Mouse (Mus musculus): ENCODE data around the gene Pcdh9. TPM values are rescaled to one million over a fixed set of nuclear protein-coding genes. Genes with fewer than 3 reads are reported as not detected.

Pcdh9 gene
- polyA plus RNA-seq, 1 experiment from 2014 or later = 8.3 TPM

- WGBS = 55% methylated on average over 6 of the region's 6 CpGs
- no peaks in the 10 kb centered on the region for H3K4me1 ChIP-seq
- H3K27ac ChIP-seq (replicated peaks) = no peak overlapping the region
- H3K9me3 ChIP-seq = no peaks in the 10 kb centered on the region
- H3K36me3 ChIP-seq = no peaks in the 10 kb centered on the region
- no peak overlapping the region for H3K4me3 ChIP-seq
- H3K9ac ChIP-seq = no peak overlapping the region
- no peaks in the 10 kb centered on the region for H3K27me3 ChIP-seq (replicated peaks)
- no peak; the same call in 1 of the 2 replicates for ATAC-seq (ENCODE audit: extremely low read depth, insufficient number of reproducible peaks, low FRiP score, low TSS enrichment)
- no peak overlapping the region for H3K4me2 ChIP-seq
These were observed 344.9 kb downstream of the Pcdh9 start for GRCm38 (mm10) chr14:93545575-93545974.

- no peak overlapping the region for H3K27ac ChIP-seq (replicated peaks)
- 81% methylated on average over 11 of the region's 11 CpGs for WGBS
- no peaks in the 10 kb centered on the region for H3K4me1 ChIP-seq
- no peaks in the 10 kb centered on the region for H3K9me3 ChIP-seq
- no peaks in the 10 kb centered on the region for H3K27me3 ChIP-seq (replicated peaks)
- H3K4me3 ChIP-seq = no peak overlapping the region
- H3K9ac ChIP-seq = no peak overlapping the region
- no peak for ATAC-seq (ENCODE audit: extremely low read depth, insufficient number of reproducible peaks, low FRiP score, low TSS enrichment)
- no peak overlapping the region for H3K4me2 ChIP-seq
- no peaks in the 10 kb centered on the region for H3K36me3 ChIP-seq
These were observed 346.4 kb downstream of the Pcdh9 start for GRCm38 (mm10) chr14:93543970-93544627.

GRCm38 (mm10) chr14:93543561-93543960 is 346.9 kb downstream of the Pcdh9 start:
- Histone ChIP-seq H3K9me3 (no peaks in the 10 kb centered on the region), H3K4me1 (no peaks in the 10 kb centered on the region), H3K9ac (no peak overlapping the region), H3K27me3 (replicated peaks) (no peaks in the 10 kb centered on the region), H3K27ac (replicated peaks) (no peak overlapping the region), H3K4me3 (no peak overlapping the region), H3K36me3 (no peaks in the 10 kb centered on the region), H3K4me2 (no peak overlapping the region)
- 73% methylated on average over 3 of the region's 3 CpGs for WGBS
- ATAC-seq (ENCODE audit: extremely low read depth, insufficient number of reproducible peaks, low FRiP score, low TSS enrichment) = no peak

- 71% methylated on average over 4 of the region's 4 CpGs for WGBS
These were observed 355.6 kb downstream of the Pcdh9 start for GRCm38 (mm10) chr14:93534928-93535327.

GRCm38 (mm10) chr14:93523430-93523829 is 367.0 kb downstream of the Pcdh9 start:
- Histone ChIP-seq H3K9me3 (peaks cover 5% of the 10 kb centered on the region; the same call in 1 of the 2 replicates), H3K4me1 (peaks cover 8% of the 10 kb centered on the region), H3K4me3 (no peak overlapping the region), H3K4me2 (no peak overlapping the region), H3K27ac (replicated peaks) (no peak overlapping the region), H3K27me3 (replicated peaks) (no peaks in the 10 kb centered on the region), H3K36me3 (no peaks in the 10 kb centered on the region), H3K9ac (no peak overlapping the region)
- 71% methylated on average over 8 of the region's 8 CpGs for WGBS
- no peak for ATAC-seq (ENCODE audit: extremely low read depth, insufficient number of reproducible peaks, low FRiP score, low TSS enrichment)

More at GRCm38 (mm10) chr14:93534928-93535327, 355.6 kb downstream of the Pcdh9 start:
- Histone ChIP-seq H3K9ac (no peak overlapping the region), H3K4me2 (no peak overlapping the region), H3K36me3 (no peaks in the 10 kb centered on the region), H3K27me3 (replicated peaks) (no peaks in the 10 kb centered on the region), H3K27ac (replicated peaks) (no peak overlapping the region), H3K9me3 (no peaks in the 10 kb centered on the region), H3K4me1 (peaks cover 4% of the 10 kb centered on the region; the same call in 1 of the 2 replicates), H3K4me3 (no peak overlapping the region)
- no peak for ATAC-seq (ENCODE audit: extremely low read depth, insufficient number of reproducible peaks, low FRiP score, low TSS enrichment)

- Histone ChIP-seq H3K4me3 (no peak overlapping the region), H3K4me1 (peaks cover 8% of the 10 kb centered on the region), H3K27ac (replicated peaks) (no peak overlapping the region), H3K9me3 (no peaks in the 10 kb centered on the region), H3K36me3 (no peaks in the 10 kb centered on the region), H3K4me2 (no peak overlapping the region), H3K9ac (no peak overlapping the region), H3K27me3 (replicated peaks) (no peaks in the 10 kb centered on the region)
- 76% methylated on average over 5 of the region's 5 CpGs for WGBS
- ATAC-seq (ENCODE audit: extremely low read depth, insufficient number of reproducible peaks, low FRiP score, low TSS enrichment) = no peak
These were observed 370.3 kb downstream of the Pcdh9 start for GRCm38 (mm10) chr14:93520166-93520565.

- Histone ChIP-seq H3K4me1 (no peaks in the 10 kb centered on the region), H3K9ac (no peak overlapping the region), H3K4me2 (no peak overlapping the region), H3K36me3 (no peaks in the 10 kb centered on the region), H3K27me3 (replicated peaks) (no peaks in the 10 kb centered on the region), H3K9me3 (no peaks in the 10 kb centered on the region), H3K27ac (replicated peaks) (no peak overlapping the region), H3K4me3 (no peak overlapping the region)
- ATAC-seq (ENCODE audit: extremely low read depth, insufficient number of reproducible peaks, low FRiP score, low TSS enrichment) = no peak
- 73% methylated on average over 3 of the region's 3 CpGs for whole genome bisulfite sequencing
These were observed 373.8 kb downstream of the Pcdh9 start for GRCm38 (mm10) chr14:93516679-93517078.

GRCm38 (mm10) chr14:93506107-93506506 is 384.4 kb downstream of the Pcdh9 start:
- Histone ChIP-seq H3K9me3 (no peaks in the 10 kb centered on the region), H3K4me1 (no peaks in the 10 kb centered on the region), H3K4me2 (no peak overlapping the region), H3K27me3 (replicated peaks) (no peaks in the 10 kb centered on the region), H3K36me3 (no peaks in the 10 kb centered on the region), H3K4me3 (no peak overlapping the region), H3K9ac (no peak overlapping the region), H3K27ac (replicated peaks) (no peak overlapping the region)
- no peak for ATAC-seq (ENCODE audit: extremely low read depth, insufficient number of reproducible peaks, low FRiP score, low TSS enrichment)

GRCm38 (mm10) chr14:93498813-93499690 is 391.4 kb downstream of the Pcdh9 start:
- Histone ChIP-seq H3K27me3 (replicated peaks) (no peaks in the 10 kb centered on the region), H3K36me3 (no peaks in the 10 kb centered on the region), H3K9me3 (no peaks in the 10 kb centered on the region), H3K27ac (replicated peaks) (no peak overlapping the region), H3K4me1 (peaks cover 10% of the 10 kb centered on the region), H3K4me3 (no peak overlapping the region), H3K4me2 (peak overlapping the region; percentile 44), H3K9ac (no peak overlapping the region)
- 31% methylated on average over 13 of the region's 13 CpGs for WGBS
- ATAC-seq (ENCODE audit: extremely low read depth, insufficient number of reproducible peaks, low FRiP score, low TSS enrichment) = no peak

GRCm38 (mm10) chr14:93474991-93475390 is 415.5 kb downstream of the Pcdh9 start:
- H3K4me2 ChIP-seq = no peak overlapping the region
- no peaks in the 10 kb centered on the region for H3K4me1 ChIP-seq
- H3K27ac ChIP-seq (replicated peaks) = no peak overlapping the region
- H3K27me3 ChIP-seq (replicated peaks) = no peaks in the 10 kb centered on the region
- H3K36me3 ChIP-seq = no peaks in the 10 kb centered on the region
- 30% methylated on average over 2 of the region's 2 CpGs for WGBS
- no peak overlapping the region for H3K4me3 ChIP-seq
- H3K9me3 ChIP-seq = no peaks in the 10 kb centered on the region
- ATAC-seq (ENCODE audit: extremely low read depth, insufficient number of reproducible peaks, low FRiP score, low TSS enrichment) = no peak
- H3K9ac ChIP-seq = no peak overlapping the region

GRCm38 (mm10) chr14:93472494-93472893 is 418.0 kb downstream of the Pcdh9 start:
- Histone ChIP-seq H3K4me2 (no peak overlapping the region), H3K27me3 (replicated peaks) (no peaks in the 10 kb centered on the region), H3K9me3 (no peaks in the 10 kb centered on the region), H3K4me3 (no peak overlapping the region), H3K4me1 (no peaks in the 10 kb centered on the region), H3K9ac (no peak overlapping the region), H3K36me3 (no peaks in the 10 kb centered on the region), H3K27ac (replicated peaks) (no peak overlapping the region)
- ATAC-seq (ENCODE audit: extremely low read depth, insufficient number of reproducible peaks, low FRiP score, low TSS enrichment) = no peak
- WGBS = 82% methylated on average over 8 of the region's 8 CpGs
